Mouse (Mus musculus) intestine, postnatal 0 days (tissue): Measurements from ENCODE around the gene Taldo1. TPM values are rescaled to one million over a fixed set of nuclear protein-coding genes. Genes with fewer than 3 reads are reported as not detected.

Experiments
- ATAC-seq: fragments of 200-750 bp; cut with Nextera tagmentation; 2 replicates; pipeline ENCODE4 v1.8.0; 2017; ENCODE audit warnings: mild to moderate bottlenecking, moderate TSS enrichment, moderate library complexity
- H3K27ac ChIP-seq: fragments of 300-500 bp; sonication (generic); 2 replicates; pipeline ENCODE4 v1.5.1; 2014; ENCODE audit warnings: mild to moderate bottlenecking, low read depth, low read length, moderate library complexity
- H3K27me3 ChIP-seq: fragments of 300-500 bp; sonication (generic); replicated peaks from 2 replicates; pipeline ENCODE4 v1.6.1; 2014; ENCODE audit warnings: low read length, mixed read lengths; ENCODE audit not compliant: control insufficient read depth, insufficient read depth
- H3K36me3 ChIP-seq: fragments of 300-500 bp; sonication (generic); 2 replicates; pipeline ENCODE4 v1.6.1; 2014; ENCODE audit warnings: mild to moderate bottlenecking, moderate library complexity; ENCODE audit not compliant: control insufficient read depth, insufficient read depth
- H3K4me1 ChIP-seq: fragments of 300-500 bp; sonication (generic); replicated peaks from 2 replicates; pipeline ENCODE4 v1.6.1; 2014; ENCODE audit warnings: antibody characterized with exemption, low read length, mixed read lengths; ENCODE audit not compliant: control insufficient read depth, insufficient read depth
- H3K4me2 ChIP-seq: fragments of 300-500 bp; sonication (generic); replicated peaks from 2 replicates; pipeline ENCODE4 v1.6.1; 2014; ENCODE audit warnings: low read depth, mild to moderate bottlenecking, moderate library complexity
- H3K4me3 ChIP-seq: fragments of 300-500 bp; sonication (generic); 2 replicates; pipeline ENCODE4 v1.5.1; 2014; ENCODE audit warnings: low read depth, low read length
- H3K9ac ChIP-seq: fragments of 300-500 bp; sonication (generic); 2 replicates; pipeline ENCODE4 v1.6.1; 2014; ENCODE audit warnings: mild to moderate bottlenecking, low read depth, low read length
- H3K9me3 ChIP-seq: fragments of 300-500 bp; sonication (generic); 2 replicates; pipeline ENCODE4 v1.6.1; 2016; ENCODE audit warnings: mixed run types; ENCODE audit not compliant: control insufficient read depth
- CTCF ChIP-seq: sonication (generic); IDR thresholded peaks from 2 replicates; pipeline ENCODE4 v1.5.1; 2016; ENCODE audit warnings: low read depth, mild to moderate bottlenecking, control low read depth, antibody characterized with exemption, moderate library complexity
- WGBS: fragments of 180-500 bp; shearing (Covaris S2); extraction: QIAGEN DNeasy Blood & Tissue Kit; methylation state at CpG from one replicate; pipeline ENCODE4 v1.1.7; 2014; 5-methylcytosine and 5-hydroxymethylcytosine counted together
- polyA plus RNA-seq: library from polyadenylated mRNA; unstranded; fragments of >200 nt; fragmentation: Nextera tagmentation; extraction: Ambion mirVana; gene quantifications from 2 replicates; pipeline ENCODE4 v1.2.1, GENCODE M21; 2015

Gene Taldo1
- polyA plus RNA-seq, 1 experiment from 2014 or later, result 711 TPM

DNA sequence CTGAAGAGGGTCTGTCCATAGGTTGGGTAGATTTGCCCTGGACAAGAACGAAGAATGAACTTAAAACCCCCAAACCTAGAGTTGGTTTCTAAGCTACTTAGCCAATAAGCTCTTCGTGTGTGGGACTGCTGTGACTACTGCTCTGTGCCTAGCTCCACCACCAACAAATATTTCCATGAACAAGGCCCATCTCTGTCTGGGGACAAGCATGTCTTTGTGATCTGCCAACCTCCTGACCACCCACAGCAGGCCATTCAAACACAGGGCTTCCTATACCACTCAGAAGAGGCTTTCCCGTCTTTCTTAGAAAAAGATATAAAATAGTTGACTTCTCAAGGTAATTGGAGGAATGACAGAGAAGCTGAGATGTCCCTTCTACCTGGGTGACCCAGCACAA is 27.0 kb upstream of the Taldo1 start:
- 73% methylated on average over 3 of the region's 3 CpGs for WGBS
- Histone ChIP-seq H3K9ac (no peak overlapping the region), H3K27me3 (no peaks in the 10 kb centered on the region), H3K27ac (no peak overlapping the region), H3K36me3 (peaks cover 24% of the 10 kb centered on the region; the same call in 1 of the 2 replicates), H3K9me3 (no peaks in the 10 kb centered on the region), H3K4me1 (no peaks in the 10 kb centered on the region), H3K4me3 (no peak overlapping the region), H3K4me2 (no peak overlapping the region)
- no peak for ATAC-seq
- TF ChIP-seq CTCF, result no peak

- no peak overlapping the region for H3K9ac ChIP-seq
- H3K36me3 ChIP-seq, result peaks cover 4% of the 10 kb centered on the region; the same call in 1 of the 2 replicates
- 79% methylated on average over 4 of the region's 4 CpGs for WGBS
- ATAC-seq, result no peak
- no peak overlapping the region for H3K4me2 ChIP-seq
- no peak overlapping the region for H3K27ac ChIP-seq
- no peaks in the 10 kb centered on the region for H3K27me3 ChIP-seq
- no peak overlapping the region for H3K4me3 ChIP-seq
- H3K9me3 ChIP-seq, result no peaks in the 10 kb centered on the region
- H3K4me1 ChIP-seq, result 0 out of 2 replicates have a peak, but pooled peaks cover 4% of the 10 kb centered on the region
- no peak for TF ChIP-seq CTCF
Observed at GRCm38 (mm10) chr7:141367358-141367757, 24.6 kb upstream of the Taldo1 start.

- Histone ChIP-seq H3K9ac (no peak overlapping the region), H3K36me3 (no peaks in the 10 kb centered on the region), H3K9me3 (no peaks in the 10 kb centered on the region), H3K4me1 (0 out of 2 replicates have a peak, but pooled peaks cover 4% of the 10 kb centered on the region), H3K27ac (no peak overlapping the region), H3K4me2 (no peak overlapping the region), H3K27me3 (no peaks in the 10 kb centered on the region), H3K4me3 (no peak overlapping the region)
- no peak for ATAC-seq
- no peak for TF ChIP-seq CTCF
- WGBS, result 57% methylated on average over 5 of the region's 5 CpGs
Observed at GRCm38 (mm10) chr7:141369918-141370317, 22.1 kb upstream of the Taldo1 start.

- Histone ChIP-seq H3K27me3 (no peaks in the 10 kb centered on the region), H3K9ac (peak overlapping the region; percentile 22; the same call in 1 of the 2 replicates), H3K4me3 (no peak overlapping the region), H3K4me1 (0 out of 2 replicates have a peak, but pooled peaks cover 4% of the 10 kb centered on the region), H3K27ac (peak overlapping the region; percentile 83), H3K4me2 (peak overlapping the region; percentile 13; the same call in 1 of the 2 replicates), H3K9me3 (no peaks in the 10 kb centered on the region), H3K36me3 (no peaks in the 10 kb centered on the region)
- ATAC-seq, result peak; percentile 90
- whole genome bisulfite sequencing, result 14% methylated on average over 6 of the region's 6 CpGs
- TF ChIP-seq CTCF, result no peak
Observed at GRCm38 (mm10) chr7:141371942-141372595, 19.9 kb upstream of the Taldo1 start.

- no peak overlapping the region for H3K9ac ChIP-seq
- ATAC-seq, result no peak
- WGBS, result 68% methylated on average over 6 of the region's 6 CpGs
Observed at GRCm38 (mm10) chr7:141373611-141374010, 18.4 kb upstream of the Taldo1 start.

DNA sequence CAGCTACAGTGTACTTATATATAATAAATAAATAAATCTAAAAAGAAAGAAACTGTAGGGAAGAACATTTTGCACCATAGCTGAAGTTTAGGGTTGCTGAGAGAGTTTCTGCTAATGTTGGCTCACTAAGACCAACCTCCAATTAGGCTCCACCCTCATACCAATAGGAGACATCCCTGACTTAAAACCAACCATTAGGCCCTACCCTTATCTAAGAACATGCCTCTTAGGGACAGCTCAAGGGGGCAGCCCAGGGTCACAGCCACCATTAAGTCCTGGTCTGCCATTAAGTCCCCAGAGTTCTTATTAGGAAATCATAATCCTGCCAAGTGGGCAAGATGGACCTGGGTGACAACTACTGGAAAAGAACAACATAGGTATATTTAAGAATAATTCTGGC is 17.6 kb upstream of the Taldo1 start:
- ATAC-seq, result no peak
- Histone ChIP-seq H3K4me3 (no peak overlapping the region), H3K36me3 (no peaks in the 10 kb centered on the region), H3K27ac (no peak overlapping the region), H3K4me2 (no peak overlapping the region), H3K27me3 (no peaks in the 10 kb centered on the region), H3K4me1 (0 out of 2 replicates have a peak, but pooled peaks cover 4% of the 10 kb centered on the region), H3K9ac (no peak overlapping the region), H3K9me3 (no peaks in the 10 kb centered on the region)
- no peak for TF ChIP-seq CTCF

More at GRCm38 (mm10) chr7:141373611-141374010, 18.4 kb upstream of the Taldo1 start:
- Histone ChIP-seq H3K9me3 (no peaks in the 10 kb centered on the region), H3K27ac (no peak overlapping the region), H3K36me3 (no peaks in the 10 kb centered on the region), H3K27me3 (no peaks in the 10 kb centered on the region), H3K4me1 (0 out of 2 replicates have a peak, but pooled peaks cover 4% of the 10 kb centered on the region), H3K4me2 (no peak overlapping the region), H3K4me3 (no peak overlapping the region)
- no peak for TF ChIP-seq CTCF
